Mouse (Mus musculus) kidney, postnatal 25 days (tissue): ENCODE results near the gene Rbm15b.
A peak's percentile ranks its signal among the peaks of the same experiment; 100 is the strongest.

Source experiments
- DNase-seq, 2 experiments: peaks; one replicate each; pipeline ENCODE4 v3.0.0; 2021; ENCODE audit warnings: mixed read lengths in 2 of 2

Gene Rbm15b

DNA sequence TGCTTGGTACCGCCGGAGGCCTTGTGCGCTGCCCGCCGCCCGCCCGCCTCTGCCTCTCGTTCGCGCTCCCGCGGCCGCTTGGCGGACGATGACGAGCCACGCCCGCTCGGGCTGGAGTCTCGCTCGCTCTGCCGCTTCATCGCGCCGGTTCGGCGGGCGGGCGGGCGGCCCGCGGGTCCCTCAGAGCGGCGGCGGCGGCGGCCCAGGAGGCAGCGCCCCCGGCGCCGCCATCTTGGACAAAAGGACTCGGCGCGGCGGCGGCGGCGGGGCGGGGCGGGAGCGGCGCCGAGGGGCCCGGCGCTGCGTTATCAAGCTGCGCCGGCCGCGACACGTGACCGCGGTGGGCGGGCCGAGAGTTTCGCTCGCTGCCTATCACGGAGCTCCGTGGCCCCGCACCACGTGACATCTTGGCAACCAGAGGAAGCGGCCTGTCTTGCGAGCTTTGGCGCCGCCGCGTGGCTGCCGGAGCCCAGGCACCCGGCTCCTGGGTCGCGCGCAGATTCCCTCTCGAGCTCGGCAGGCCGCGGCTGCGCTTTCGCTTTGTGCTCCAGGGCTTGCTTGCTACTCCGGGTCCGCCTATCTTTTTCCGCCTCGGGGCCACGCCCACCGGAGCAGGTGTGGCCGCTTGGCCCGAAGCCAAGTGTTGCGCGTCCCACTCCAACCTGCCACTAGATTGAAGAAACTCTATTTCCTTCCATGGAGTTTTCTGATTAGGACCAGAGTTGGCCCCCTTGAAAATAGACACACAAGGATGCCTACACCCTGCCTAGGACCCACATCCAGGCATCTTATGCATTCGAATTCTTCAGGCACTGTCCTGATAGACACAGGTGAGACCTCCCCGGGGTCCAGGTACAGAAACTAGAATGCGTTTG is at the start of gene Rbm15b:
Gene Rbm15b (minus strand): TSS at position 601 of the 875 bp plus-strand sequence.
- peak; percentile 99 for DNase-seq

DNA sequence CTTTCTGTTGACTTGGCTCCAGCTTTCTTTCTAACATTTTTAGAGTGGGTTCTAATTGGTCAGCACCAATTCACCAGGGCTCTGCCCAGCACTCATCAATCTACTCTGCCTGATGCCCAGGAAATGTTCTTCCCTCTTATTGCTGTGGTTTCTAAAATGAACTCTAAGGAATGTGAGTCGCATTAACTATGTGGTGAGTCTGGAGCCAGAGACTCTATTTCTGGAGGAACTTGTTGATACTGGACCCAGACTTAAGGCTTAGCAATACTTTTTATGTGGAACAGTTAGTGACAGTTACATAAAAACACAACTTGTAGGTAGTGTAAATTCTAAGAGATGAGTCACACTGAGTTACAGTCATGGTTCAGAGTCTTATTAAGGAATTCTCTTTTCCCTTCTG is 47.8 kb upstream of the Rbm15b start:
- DNase-seq, result no peak

DNA sequence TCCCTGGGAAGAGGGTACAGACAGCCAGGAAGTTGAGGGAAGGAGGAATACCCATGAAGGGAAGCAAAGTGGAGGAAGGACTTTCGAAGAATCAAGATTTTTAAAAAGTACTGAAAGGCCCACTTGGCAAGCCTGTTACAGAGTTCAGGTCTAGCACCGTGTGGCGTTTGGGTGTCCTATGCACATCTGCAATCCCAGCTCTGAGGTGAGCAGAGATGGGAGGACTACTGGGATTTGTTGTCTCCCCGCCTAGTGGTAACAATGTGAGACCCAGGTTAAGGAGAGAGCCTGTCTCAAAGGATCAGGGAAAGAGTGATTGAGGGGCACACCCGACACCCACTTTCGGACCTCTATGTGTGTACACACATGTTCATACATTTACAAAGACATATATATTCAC is 27.6 kb upstream of the Rbm15b start:
- no peak for DNase-seq

DNA sequence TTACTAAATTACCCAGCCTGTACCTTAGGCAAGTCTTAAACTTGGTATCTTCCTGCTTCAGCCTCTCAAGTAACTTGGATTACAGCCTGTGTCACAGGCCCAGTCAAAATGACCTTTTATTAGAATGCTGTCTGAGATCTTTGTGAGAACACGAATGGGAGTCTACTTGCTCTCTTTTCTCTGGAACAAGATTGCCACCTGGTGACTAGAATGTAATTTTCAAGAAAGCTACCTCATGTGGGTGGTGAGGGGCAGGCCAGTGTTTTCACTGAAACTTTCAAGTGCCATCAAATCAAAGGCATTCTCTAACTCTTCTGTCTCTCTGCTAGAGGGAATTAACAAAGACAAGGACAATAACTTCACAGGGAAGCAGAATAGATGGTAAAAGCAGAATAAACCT is 26.5 kb upstream of the Rbm15b start:
- DNase-seq, result no peak

DNA sequence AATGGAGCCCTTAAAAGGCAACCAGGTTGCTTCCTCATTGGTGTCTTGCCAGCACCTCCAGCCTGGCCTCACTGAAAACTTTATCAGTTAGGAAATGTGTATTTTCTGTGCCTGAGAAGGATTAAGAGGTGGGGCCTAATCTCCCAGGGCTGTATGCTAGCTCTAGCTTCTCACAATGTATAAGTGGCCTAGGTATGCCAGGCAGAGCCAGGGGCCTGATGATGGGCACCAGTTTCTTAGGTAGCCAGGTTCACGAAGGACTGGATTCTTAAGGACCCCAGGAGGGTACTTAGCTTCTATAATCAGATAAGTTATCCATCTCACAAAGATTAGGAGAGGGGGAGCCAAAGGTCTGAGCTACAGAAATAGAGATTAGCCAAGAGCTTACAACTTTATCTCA is 24.4 kb upstream of the Rbm15b start:
- no peak for DNase-seq

DNA sequence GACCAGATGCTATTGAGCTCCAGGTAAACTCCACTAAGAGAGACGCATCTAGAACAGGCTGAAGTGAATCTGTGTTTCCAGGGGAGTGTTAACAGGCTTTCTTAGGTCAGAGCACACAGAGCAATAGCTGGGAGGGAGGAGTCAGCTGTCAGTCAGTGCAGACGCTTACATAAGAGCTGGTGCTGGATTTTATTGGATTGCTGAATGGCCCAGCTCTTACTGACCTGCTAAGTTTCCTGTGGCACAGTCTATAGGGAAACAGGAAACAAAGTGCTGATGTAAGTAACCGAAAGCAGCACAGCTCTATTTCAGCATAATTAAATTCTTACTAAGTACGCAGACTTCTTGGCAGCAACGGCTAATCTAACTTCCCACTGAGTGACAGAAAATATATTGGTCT is 21.5 kb upstream of the Rbm15b start:
- no peak for DNase-seq

DNA sequence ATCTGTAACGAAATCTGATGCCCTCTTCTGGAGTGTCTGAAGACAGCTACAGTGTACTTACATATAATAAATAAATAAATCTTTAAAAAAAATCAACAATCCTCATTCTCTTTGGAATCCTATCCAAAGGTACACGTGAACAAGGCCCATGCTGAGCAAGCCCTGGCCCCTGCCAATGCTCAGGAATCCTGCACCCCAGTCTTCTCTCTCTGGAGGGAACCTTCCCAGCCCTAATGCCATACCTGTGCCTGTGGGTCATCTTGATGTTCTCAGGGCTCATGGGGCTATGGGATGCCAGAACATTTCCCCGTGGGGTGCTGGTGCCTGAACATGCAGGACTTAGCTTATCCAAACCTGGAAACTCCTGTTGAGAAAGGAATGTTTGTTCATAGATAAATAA is 20.9 kb upstream of the Rbm15b start:
- DNase-seq, result no peak

DNA sequence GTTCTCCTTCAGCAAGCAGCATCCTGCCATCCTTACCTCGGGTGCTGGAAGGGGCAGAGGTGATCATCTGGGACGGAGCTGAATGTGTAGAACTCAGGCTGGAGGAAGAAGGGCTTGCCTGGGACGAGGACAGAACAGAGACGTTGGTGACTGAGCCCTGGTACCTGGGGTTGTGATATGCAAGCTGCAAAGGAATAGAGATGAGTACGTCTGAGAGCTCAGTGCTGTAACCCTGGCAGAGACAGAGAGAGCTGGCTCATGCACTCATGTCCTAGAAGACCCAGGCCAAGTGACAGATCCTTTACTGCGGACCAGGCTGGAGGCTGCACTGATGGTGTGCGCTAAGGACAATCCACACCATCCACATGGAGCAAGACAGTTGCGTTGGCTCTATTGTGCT is 19.4 kb upstream of the Rbm15b start:
- DNase-seq, result no peak

DNA sequence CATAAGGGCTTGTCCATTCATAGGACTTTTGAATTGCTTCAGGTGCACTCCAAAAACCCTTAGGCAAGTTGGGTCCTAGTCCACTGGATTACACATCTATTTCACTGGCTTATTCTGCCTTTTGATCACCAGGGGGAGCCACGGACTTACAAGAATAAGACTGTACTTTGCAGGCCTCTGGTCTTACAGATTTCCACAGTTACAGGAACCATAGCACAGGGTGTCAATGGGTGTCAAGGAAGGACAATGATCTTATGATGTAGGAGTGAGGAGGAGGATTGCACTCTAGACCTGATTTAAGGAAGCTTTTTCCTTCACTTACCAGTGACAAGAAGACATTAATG is 16.5 kb upstream of the Rbm15b start:
- DNase-seq, result peak in 1 of 2 experiments; percentile 73

DNA sequence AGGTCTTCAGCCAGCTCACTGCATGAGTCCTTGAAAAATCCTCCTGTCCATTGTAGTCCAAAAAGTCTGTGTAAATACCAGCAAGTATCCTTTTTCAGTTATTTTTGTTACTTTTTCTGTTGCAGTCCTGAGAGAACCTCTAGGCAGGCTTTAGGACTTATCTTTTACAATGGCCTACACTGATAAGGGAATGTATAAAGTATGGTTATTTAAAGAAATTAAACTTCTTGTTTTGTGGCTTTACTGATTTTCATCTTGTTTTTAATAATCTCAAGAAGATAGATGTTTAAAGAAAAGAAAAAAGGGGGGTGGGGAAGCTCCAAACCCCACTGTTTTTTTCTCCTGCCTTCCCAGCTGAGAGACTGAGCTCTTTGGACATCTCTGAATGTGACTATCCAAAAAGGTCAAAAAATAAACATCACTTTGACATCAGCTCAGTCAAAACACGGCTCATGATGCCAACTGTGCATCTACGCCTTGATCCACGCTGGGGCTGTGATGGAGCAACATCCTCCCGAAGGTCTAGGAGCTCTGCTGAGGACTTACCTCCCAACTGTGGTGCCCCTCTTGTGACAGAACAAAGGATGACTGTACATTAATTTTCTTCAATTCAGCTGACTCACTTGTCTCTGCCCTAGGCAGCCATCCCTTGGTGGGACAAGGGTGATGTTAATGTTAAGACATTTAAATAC is 16.0 kb upstream of the Rbm15b start:
- no peak for DNase-seq

DNA sequence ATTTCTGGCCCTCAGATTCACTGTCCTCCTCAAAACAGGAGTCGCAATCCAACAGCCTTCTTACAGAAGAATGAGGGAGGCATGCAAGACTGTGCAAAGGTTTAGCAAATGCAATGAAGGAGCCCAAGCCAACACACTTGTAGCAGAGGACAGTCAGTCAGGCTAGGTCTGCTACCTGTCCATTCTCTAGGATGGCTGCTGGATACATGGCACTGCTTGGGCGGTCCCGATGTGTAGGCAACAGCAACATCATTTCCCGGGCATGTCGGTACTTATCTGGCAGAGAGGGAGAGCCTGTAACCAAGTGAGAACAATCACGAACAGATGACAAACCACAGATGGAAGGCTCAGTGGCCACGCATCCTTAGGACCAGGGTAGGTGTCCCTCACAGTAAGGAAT is 14.4 kb upstream of the Rbm15b start:
- no peak for DNase-seq

DNA sequence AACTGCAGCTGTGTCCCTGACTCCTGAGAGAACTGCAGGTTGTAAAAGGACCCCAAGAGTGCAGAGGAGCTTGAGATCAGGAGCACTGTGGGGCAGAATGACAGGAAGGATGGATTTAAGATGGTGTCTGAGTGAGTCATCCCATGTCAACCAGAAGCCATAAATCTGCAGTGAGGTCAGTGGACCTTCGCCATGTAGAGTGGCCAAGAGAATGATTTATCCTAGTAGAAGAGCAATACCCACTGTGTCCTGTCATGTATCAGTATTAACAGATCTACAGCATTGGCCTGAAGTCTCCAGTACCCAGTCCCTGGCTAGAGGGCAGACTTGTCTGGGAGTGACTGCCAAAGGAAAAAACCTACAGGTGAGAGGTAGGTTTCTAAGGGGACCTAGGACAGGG is 11.7 kb upstream of the Rbm15b start:
- DNase-seq, result no peak

DNA sequence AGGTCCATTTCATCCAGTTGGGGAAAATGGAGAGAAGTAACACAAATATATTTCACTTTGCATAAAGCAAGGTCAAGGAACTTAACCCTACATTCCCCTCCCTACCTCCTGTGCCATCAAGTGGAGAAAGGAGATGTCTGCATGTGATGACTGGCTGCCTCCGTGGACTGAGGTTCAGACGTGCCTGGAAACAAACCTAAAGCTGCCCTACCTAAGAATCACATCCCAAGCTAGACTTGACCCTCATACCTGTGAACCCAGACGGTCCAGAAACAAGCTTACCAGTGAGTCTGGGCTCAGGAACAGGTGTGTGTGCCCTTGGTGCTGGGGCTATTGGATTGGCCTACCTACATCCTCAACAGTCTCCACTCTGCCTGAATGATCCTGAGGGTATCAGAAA is 6.1 kb upstream of the Rbm15b start:
- DNase-seq, result no peak

DNA sequence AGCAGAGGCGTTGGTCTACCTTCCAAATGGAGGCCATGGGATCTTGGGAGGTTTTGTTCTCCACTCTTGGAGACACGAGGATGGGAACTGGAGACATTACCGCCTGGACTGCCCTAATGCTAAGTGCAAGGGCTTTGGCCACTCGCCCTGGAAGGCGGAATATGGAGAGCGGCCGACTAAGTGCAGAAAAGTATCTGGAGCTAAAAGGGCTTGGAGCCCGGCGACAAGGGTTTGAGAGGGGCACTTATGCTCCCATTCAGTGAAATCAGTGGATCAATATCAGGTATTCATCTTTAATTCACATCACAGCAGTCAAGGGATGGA is 5.3 kb upstream of the Rbm15b start:
- no peak for DNase-seq

DNA sequence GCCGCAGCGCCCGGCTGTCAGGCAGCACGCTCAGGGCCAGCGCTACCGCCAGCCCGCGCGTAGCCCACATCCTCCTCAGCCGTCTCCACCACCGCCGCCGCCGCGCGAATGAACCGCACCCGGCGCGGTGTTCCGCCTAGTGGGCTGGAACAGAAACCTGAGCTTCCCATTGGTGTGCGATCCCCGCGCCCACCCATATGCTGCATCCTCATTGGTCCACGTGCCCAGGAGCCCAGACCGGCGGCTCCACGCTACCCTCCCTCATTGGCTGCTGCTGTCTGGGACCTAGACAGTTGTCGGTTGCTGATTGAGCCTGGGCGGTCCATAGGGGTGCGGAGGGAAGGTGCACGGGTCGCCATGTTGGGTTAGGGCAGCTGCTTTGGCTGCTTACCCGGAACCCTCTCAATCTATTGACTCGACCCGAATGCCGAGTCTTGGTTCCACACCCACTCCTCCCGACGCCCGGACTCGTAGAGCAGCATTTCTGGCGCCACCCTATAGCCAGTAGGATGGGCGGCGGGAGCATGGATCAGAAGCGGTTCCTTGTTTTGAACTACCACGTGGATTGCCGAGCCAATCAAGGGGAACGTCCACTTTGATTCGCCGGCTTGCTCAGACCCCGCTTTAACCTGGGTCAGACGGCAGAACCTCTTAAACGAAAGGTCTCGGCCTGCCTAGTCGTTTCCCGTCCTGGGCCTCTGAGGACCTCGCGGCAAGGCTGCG is 4.8 kb upstream of the Rbm15b start, which contains the start of gene Manf:
Gene Manf (minus strand): TSS at position 151 of the 723 bp plus-strand sequence.
- peak; percentile 98 to 100 for DNase-seq

DNA sequence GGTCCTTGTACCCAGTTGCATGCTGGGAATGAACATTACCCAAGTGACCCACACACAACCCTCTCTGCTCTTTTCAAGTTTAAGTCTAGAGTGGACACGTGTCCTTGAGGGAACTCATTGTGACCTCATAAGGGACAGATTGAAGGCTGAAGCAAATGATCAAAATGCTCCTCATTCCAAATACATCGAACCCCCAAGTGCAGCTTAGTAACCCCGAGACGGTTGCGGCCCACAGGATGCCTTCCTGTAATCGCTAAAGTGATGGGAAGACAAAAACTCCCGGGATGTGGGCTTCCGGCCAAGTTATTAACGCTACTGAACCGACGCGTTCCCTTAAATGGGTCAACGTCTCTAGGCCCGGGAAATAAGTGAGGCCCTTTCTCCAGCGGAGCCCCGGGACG is 4.1 kb upstream of the Rbm15b start:
- DNase-seq, result peak in 1 of 2 experiments; percentile 31

DNA sequence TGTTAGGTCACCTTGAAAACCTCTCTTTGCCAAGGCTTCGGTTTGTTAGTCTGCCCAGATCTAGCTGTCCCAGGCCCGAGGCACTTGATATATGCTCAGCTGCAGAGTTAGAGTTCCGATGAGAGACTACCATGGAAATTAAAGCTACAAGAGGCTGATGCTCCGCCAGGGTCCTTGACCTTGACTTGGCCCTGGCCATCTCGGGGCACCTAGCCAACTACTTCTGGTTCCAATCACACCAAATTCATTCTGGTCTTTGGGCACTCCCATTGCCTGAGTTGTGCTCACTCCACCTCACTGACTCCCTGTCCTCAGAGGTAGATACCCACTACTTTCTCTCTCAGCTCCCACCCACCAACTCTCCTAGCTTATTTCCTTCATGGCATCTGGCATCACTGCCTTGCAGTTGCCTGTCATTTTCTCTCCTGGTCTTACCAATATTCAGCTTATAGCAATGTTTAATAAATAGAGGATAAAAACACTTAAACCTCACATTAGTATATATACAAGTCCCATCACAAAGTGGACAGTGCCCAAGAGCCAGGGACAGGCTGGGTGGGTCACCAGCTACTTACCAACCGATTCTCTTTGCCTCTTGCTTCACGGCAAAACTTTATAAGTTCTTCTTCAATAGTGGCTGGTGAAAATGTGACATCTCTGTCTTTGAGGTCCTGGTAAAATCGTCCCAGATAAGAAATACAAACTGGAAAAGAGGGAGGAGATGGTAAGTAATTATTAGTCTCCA is 3.4 kb upstream of the Rbm15b start:
- DNase-seq, result peak; percentile 28 to 53

DNA sequence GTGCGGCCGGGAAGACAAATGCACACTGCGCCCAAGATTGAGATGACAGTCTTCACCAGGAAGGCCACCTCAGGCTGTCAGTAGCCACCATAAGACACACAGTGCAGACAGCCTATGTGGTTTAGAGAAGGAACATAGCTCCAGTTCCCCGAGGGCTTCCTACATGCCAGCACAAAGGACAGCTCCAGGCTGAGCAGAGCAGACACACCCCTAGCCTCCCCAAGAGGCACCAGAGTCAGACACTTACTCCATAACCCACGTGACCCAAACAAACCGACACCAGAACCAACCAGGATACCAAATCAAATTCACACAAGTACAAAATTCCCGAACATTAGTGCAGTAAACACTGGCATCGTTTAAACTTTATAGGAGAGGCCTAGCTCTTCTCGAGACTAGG is 2.1 kb upstream of the Rbm15b start:
- DNase-seq, result no peak

DNA sequence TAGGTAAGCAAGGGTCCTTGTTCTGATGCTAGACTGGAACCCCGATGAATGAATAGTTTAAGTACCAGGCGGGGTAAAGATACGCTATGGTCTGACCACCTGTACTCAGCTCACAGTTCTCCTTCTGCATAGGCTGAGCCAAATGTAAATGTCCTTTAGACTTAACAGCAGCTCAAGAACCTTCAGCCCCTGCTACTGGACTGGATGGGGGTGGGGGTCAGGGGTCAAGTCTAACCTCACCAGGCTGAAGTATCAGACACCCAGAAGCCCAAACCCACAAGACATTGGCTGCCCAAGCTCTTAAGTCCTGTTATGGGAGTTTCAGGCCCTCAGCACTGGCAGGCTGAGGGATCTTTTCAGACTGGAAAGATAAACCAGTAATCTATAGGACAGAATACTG is 1.1 kb upstream of the Rbm15b start:
- DNase-seq, result no peak

DNA sequence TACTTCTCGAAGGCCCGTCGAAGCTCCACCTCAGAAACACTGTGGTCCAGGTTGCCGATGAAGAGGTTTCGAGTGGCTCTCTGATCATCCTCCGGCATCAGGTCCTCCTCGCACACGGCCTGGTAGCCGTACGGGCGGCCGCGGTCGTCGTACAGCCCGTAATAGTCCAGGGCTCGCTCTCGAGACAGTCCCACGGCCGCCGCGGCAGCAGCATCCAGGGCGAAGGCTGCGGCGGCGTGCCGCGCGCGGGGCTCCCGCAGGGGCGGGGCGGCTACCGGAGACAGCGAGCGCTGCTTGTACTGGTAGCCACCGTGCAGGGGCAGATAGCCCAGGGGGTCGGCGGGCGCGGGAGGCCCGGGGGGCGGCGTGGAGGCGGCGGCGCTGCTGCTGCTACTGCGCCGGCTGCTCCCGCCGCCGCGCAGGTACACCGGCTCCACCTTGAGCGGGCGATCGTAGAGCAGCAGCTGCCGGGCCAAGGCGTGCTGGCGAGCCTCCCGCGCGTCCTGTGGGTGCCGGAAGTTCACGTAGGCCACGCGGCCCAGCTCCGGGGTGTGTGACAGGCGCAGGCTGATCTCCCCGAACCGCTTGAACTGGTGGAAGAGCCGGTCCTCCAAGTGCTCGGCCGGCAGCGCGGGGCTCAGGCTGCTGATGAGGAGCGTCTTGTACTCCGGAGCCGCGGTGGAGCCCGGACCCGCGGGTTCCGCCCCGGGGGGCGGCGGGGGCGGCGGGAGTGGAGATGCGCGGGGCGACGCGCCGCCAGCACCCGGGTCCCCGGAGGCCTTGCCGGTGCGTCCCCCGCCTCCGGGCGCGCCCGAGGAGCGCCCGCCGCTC is 1.1 kb downstream of the Rbm15b start:
- peak; percentile 51 to 77 for DNase-seq

DNA sequence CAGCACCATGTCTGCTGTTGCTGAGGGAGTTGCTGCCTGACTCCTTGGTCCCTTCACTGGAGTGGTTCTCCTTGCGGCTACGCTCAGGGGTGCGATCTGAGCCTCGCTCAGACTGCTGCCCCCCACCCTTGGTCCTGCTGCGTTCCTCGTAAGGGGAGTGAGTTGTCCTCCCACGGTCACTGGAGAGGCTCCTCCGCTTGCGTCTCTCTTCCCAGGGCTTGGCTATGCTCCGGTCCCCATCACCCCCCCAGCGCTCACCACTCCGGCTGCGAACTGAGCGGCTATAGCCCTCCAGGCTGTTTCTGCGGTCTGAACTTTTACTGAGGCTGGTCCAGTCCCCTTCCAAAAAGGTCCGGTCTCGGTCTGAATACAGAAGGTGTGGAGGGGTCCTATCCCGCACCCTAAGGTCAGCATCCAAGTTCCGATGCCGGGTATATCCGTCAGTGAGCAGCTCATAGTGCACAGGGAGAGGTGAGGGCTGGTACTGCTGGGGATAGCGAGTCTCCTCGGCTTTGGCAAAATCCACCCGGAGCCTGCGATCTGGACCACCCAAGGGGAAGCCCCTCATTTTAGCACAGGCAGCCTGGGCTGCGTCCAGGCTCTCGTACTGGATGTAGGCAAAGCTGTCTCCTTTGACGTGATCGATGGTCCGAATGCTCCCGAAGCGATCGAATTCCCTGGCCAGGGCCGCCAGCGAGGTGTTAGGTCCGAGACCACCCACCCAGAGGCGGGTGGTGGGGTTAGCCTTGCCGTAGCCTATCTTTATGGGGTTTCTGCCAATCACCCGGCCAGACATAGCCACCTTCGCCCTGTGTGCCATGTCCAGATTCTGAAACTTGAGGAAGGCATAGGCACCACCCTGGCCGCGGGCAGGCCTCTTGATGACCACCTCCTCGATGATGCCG is 2.0 kb downstream of the Rbm15b start:
- DNase-seq, result no peak
